Mouse (Mus musculus): ENCODE measurements around the gene Rcvrn. TPM values are rescaled to one million over a fixed set of nuclear protein-coding genes. Genes with fewer than 3 reads are reported as not detected.

Gene Rcvrn
- polyA plus RNA-seq, 1 experiment from 2014 or later, result not detected

GRCm38 (mm10) chr11:67670031-67670430 lies 25.1 kb upstream of the Rcvrn start:
- H3K4me1 ChIP-seq (ENCODE audit: insufficient read depth), result no peaks in the 10 kb centered on the region
- no peaks in the 10 kb centered on the region for H3K27me3 ChIP-seq (ENCODE audit: insufficient read depth, low read length)
- H3K36me3 ChIP-seq (ENCODE audit: insufficient read depth), result no peaks in the 10 kb centered on the region
- no peak for TF ChIP-seq CTCF (IDR thresholded peaks at IDR 0.05; ENCODE audit: low read depth)
- 90% methylated on average over 6 of the region's 6 CpGs for WGBS
- H3K4me2 ChIP-seq, result no peak overlapping the region
- DNase-seq, result no peak
- no peak overlapping the region for H3K4me3 ChIP-seq (ENCODE audit: low read depth, low read length)
- no peaks in the 10 kb centered on the region for H3K9me3 ChIP-seq (ENCODE audit: low read depth, low read length)
- H3K9ac ChIP-seq, result no peak overlapping the region
- H3K27ac ChIP-seq (ENCODE audit: low read depth), result no peak overlapping the region
- no peak for ATAC-seq (ENCODE audit: insufficient read depth)

- Histone ChIP-seq H3K4me2 (no peak overlapping the region), H3K9ac (no peak overlapping the region), H3K4me1 (ENCODE audit: insufficient read depth) (no peaks in the 10 kb centered on the region), H3K4me3 (ENCODE audit: low read depth, low read length) (no peak overlapping the region), H3K9me3 (ENCODE audit: low read depth, low read length) (no peaks in the 10 kb centered on the region), H3K36me3 (ENCODE audit: insufficient read depth) (no peaks in the 10 kb centered on the region), H3K27me3 (ENCODE audit: insufficient read depth, low read length) (no peaks in the 10 kb centered on the region), H3K27ac (ENCODE audit: low read depth) (no peak overlapping the region)
- ATAC-seq (ENCODE audit: insufficient read depth), result no peak
- 63% methylated on average over 5 of the region's 5 CpGs for WGBS
- DNase-seq, result no peak
- no peak for TF ChIP-seq CTCF (IDR thresholded peaks at IDR 0.05; ENCODE audit: low read depth)
These were observed 23.0 kb upstream of the Rcvrn start for GRCm38 (mm10) chr11:67672140-67672539.

- H3K27me3 ChIP-seq (ENCODE audit: insufficient read depth, low read length), result no peaks in the 10 kb centered on the region
These were observed 19.3 kb upstream of the Rcvrn start for GRCm38 (mm10) chr11:67675562-67676540.

GRCm38 (mm10) chr11:67679300-67679699 lies 15.8 kb upstream of the Rcvrn start:
- Histone ChIP-seq H3K27me3 (ENCODE audit: insufficient read depth, low read length) (no peaks in the 10 kb centered on the region), H3K4me3 (ENCODE audit: low read depth, low read length) (no peak overlapping the region), H3K36me3 (ENCODE audit: insufficient read depth) (no peaks in the 10 kb centered on the region), H3K4me2 (no peak overlapping the region), H3K4me1 (ENCODE audit: insufficient read depth) (no peaks in the 10 kb centered on the region), H3K9ac (no peak overlapping the region), H3K27ac (ENCODE audit: low read depth) (no peak overlapping the region), H3K9me3 (ENCODE audit: low read depth, low read length) (no peaks in the 10 kb centered on the region)
- ATAC-seq (ENCODE audit: insufficient read depth) (no peak), DNase-seq (no peak)
- TF ChIP-seq CTCF (IDR thresholded peaks at IDR 0.05; ENCODE audit: low read depth), result no peak
- WGBS, result 56% methylated on average over 5 of the region's 5 CpGs

More at GRCm38 (mm10) chr11:67675562-67676540, 19.3 kb upstream of the Rcvrn start:
- Histone ChIP-seq H3K4me2 (no peak overlapping the region), H3K36me3 (ENCODE audit: insufficient read depth) (no peaks in the 10 kb centered on the region), H3K27ac (ENCODE audit: low read depth) (no peak overlapping the region), H3K9ac (no peak overlapping the region), H3K9me3 (ENCODE audit: low read depth, low read length) (no peaks in the 10 kb centered on the region), H3K4me1 (ENCODE audit: insufficient read depth) (no peaks in the 10 kb centered on the region), H3K4me3 (ENCODE audit: low read depth, low read length) (no peak overlapping the region)
- peak; percentile 93 for DNase-seq
- ATAC-seq (ENCODE audit: insufficient read depth), result peak; percentile 60
- peak; percentile 92 for TF ChIP-seq CTCF (IDR thresholded peaks at IDR 0.05; ENCODE audit: low read depth)
- WGBS, result 61% methylated on average over 12 of the region's 12 CpGs

- Histone ChIP-seq H3K4me1 (ENCODE audit: insufficient read depth) (no peaks in the 10 kb centered on the region), H3K36me3 (ENCODE audit: insufficient read depth) (no peaks in the 10 kb centered on the region), H3K27ac (ENCODE audit: low read depth) (no peak overlapping the region), H3K27me3 (ENCODE audit: insufficient read depth, low read length) (no peaks in the 10 kb centered on the region), H3K4me2 (no peak overlapping the region), H3K9me3 (ENCODE audit: low read depth, low read length) (no peaks in the 10 kb centered on the region), H3K9ac (no peak overlapping the region), H3K4me3 (ENCODE audit: low read depth, low read length) (no peak overlapping the region)
- DNase-seq (no peak), ATAC-seq (ENCODE audit: insufficient read depth) (no peak)
- TF ChIP-seq CTCF (IDR thresholded peaks at IDR 0.05; ENCODE audit: low read depth), result no peak
- 71% methylated on average over 2 of the region's 2 CpGs for WGBS
These were observed 15.2 kb upstream of the Rcvrn start for GRCm38 (mm10) chr11:67679930-67680329.

GRCm38 (mm10) chr11:67681871-67682270 lies 13.3 kb upstream of the Rcvrn start:
- Histone ChIP-seq H3K4me3 (ENCODE audit: low read depth, low read length) (no peak overlapping the region), H3K9ac (no peak overlapping the region), H3K36me3 (ENCODE audit: insufficient read depth) (no peaks in the 10 kb centered on the region), H3K27me3 (ENCODE audit: insufficient read depth, low read length) (no peaks in the 10 kb centered on the region), H3K9me3 (ENCODE audit: low read depth, low read length) (no peaks in the 10 kb centered on the region), H3K4me2 (no peak overlapping the region), H3K4me1 (ENCODE audit: insufficient read depth) (no peaks in the 10 kb centered on the region), H3K27ac (ENCODE audit: low read depth) (no peak overlapping the region)
- no peak for TF ChIP-seq CTCF (IDR thresholded peaks at IDR 0.05; ENCODE audit: low read depth)
- no peak for ATAC-seq (ENCODE audit: insufficient read depth)
- no peak for DNase-seq
- 75% methylated on average over 3 of the region's 3 CpGs for WGBS

GRCm38 (mm10) chr11:67686109-67686508 lies 9.0 kb upstream of the Rcvrn start:
- ATAC-seq (ENCODE audit: insufficient read depth) (no peak), DNase-seq (no peak)
- H3K36me3 ChIP-seq (ENCODE audit: insufficient read depth), result no peaks in the 10 kb centered on the region
- H3K9me3 ChIP-seq (ENCODE audit: low read depth, low read length), result no peaks in the 10 kb centered on the region
- H3K9ac ChIP-seq, result no peak overlapping the region
- H3K27ac ChIP-seq (ENCODE audit: low read depth), result no peak overlapping the region
- H3K4me1 ChIP-seq (ENCODE audit: insufficient read depth), result no peaks in the 10 kb centered on the region
- H3K4me2 ChIP-seq, result no peak overlapping the region
- no peaks in the 10 kb centered on the region for H3K27me3 ChIP-seq (ENCODE audit: insufficient read depth, low read length)
- H3K4me3 ChIP-seq (ENCODE audit: low read depth, low read length), result no peak overlapping the region
- WGBS, result 63% methylated on average over 2 of the region's 2 CpGs
- no peak for TF ChIP-seq CTCF (IDR thresholded peaks at IDR 0.05; ENCODE audit: low read depth)

Measured in lung, embryonic 14.5 days (tissue).